Comparison of ENCODE assay signal across 9 mouse cellular contexts in genomic region chr8:70742981-70743655, GRCm38 (mm10). TPM values are rescaled to one million over a fixed set of nuclear protein-coding genes. Genes with fewer than 3 reads are reported as not detected.
DNase-seq lines count a peak whose midpoint lies in the region; ATAC-seq and TF ChIP-seq lines count a peak whose summit lies in the region.
"Had no signal": no experiment of that assay in that cellular context is flagged by ENCODE, and none has a peak within 500 bp of the region (broad histone marks: within the 10 kb centered on the region; RNA-seq: fewer than 3 reads in every experiment).

No protein-coding gene starts in this region.

- intact Hi-C loops in heart, adult 2 months (cut with DNase I): no loop called here

- TF ChIP-seq EP300 in heart, adult 2 months (IDR thresholded peaks at IDR 0.05; ENCODE audit: insufficient read depth, low read depth, low read length): no peak; the same call in none of the 2 replicates

- peaks cover 11% of the 10 kb centered on the region for H3K4me1 ChIP-seq in heart, adult 2 months (ENCODE audit: control insufficient read depth, insufficient read depth, low read length)
- H3K4me1 ChIP-seq in hindbrain, embryonic 10.5 days (replicated peaks): peaks cover 23% of the 10 kb centered on the region
- H3K4me1 ChIP-seq in liver, adult 2 months (ENCODE audit: control insufficient read depth, insufficient read depth, low read length): peaks cover 3% of the 10 kb centered on the region; the same call in 1 of the 2 replicates
- peaks cover 7% of the 10 kb centered on the region; the same call in 1 of the 2 replicates for H3K4me1 ChIP-seq in cerebellum, adult 2 months (ENCODE audit: control insufficient read depth, insufficient read depth, low read length)

- H3K27me3 ChIP-seq in heart, adult 2 months (ENCODE audit: control insufficient read depth, insufficient read depth, low read length): no peaks in the 10 kb centered on the region
- peaks cover 84% of the 10 kb centered on the region for H3K27me3 ChIP-seq in hindbrain, embryonic 10.5 days (ENCODE audit: insufficient read depth, poor library complexity, severe bottlenecking)
- H3K27me3 ChIP-seq in liver, adult 2 months (ENCODE audit: control insufficient read depth, insufficient read depth, low read length): no peaks in the 10 kb centered on the region
- H3K27me3 ChIP-seq in cerebellum, adult 2 months (ENCODE audit: control insufficient read depth, insufficient read depth, low read length): no peaks in the 10 kb centered on the region

- no peak for ATAC-seq in monocyte, adult 5-6 weeks (replicated peaks; ENCODE audit: insufficient number of reproducible peaks, low FRiP score, low TSS enrichment, poor library complexity, severe bottlenecking)

- peak; percentile 60 to 68 for DNase-seq in heart, adult 2 months
- DNase-seq in heart, adult 8-10 months (ENCODE audit: low spot score): no peak
- DNase-seq in embryo, embryonic 10 days (ENCODE audit: low spot score): peak; percentile 32
- peak; percentile 43 for DNase-seq in hindbrain, embryonic 10.5 days (ENCODE audit: low spot score)
- no peak for DNase-seq in liver, adult 2 months (ENCODE audit: extremely low read depth, low read depth, low spot score)
- no peak for DNase-seq in right cerebral cortex, postnatal 36 days (ENCODE audit: low spot score in 2 of 2)
- DNase-seq in cerebellum, adult 2 months: no peak

- peak; percentile 71 for TF ChIP-seq POLR2A in heart, adult 2 months (IDR thresholded peaks at IDR 0.05; ENCODE audit: insufficient read depth, low read depth, low read length)
- no peak for TF ChIP-seq POLR2A in liver, adult 2 months (IDR thresholded peaks at IDR 0.05; ENCODE audit: extremely low read depth, insufficient read depth, low read length)
- no peak for TF ChIP-seq POLR2A in cerebellum, adult 2 months (IDR thresholded peaks at IDR 0.05; ENCODE audit: borderline replicate concordance, insufficient read depth, low read length)

- H3K36me3 ChIP-seq in heart, adult 2 months (ENCODE audit: control insufficient read depth, insufficient read depth, low read length): no peaks in the 10 kb centered on the region
- no peaks in the 10 kb centered on the region for H3K36me3 ChIP-seq in hindbrain, embryonic 10.5 days
- H3K36me3 ChIP-seq in liver, adult 2 months (ENCODE audit: control insufficient read depth, insufficient read depth, low read length): no peaks in the 10 kb centered on the region

- no peak for TF ChIP-seq CTCF in heart, adult 2 months (IDR thresholded peaks at IDR 0.05)
- TF ChIP-seq CTCF in liver, adult 2 months (IDR thresholded peaks at IDR 0.05; ENCODE audit: low read depth, low read length): no peak
- no peak for TF ChIP-seq CTCF in cerebellum, adult 2 months (IDR thresholded peaks at IDR 0.05; ENCODE audit: borderline replicate concordance, insufficient read depth, low read depth, low read length)

- H3K4me3 ChIP-seq in heart, adult 2 months: peak overlapping the region; percentile 57
- H3K4me3 ChIP-seq in hindbrain, embryonic 10.5 days: peak overlapping the region; percentile 49
- H3K4me3 ChIP-seq in liver, adult 2 months (ENCODE audit: insufficient read depth, low read depth, low read length): peak overlapping the region; percentile 44; the same call in 1 of the 2 replicates
- no peak overlapping the region for H3K4me3 ChIP-seq in cerebellum, adult 2 months (replicated peaks; ENCODE audit: insufficient read depth, low read depth, low read length)

- peak overlapping the region; percentile 68 for H3K9ac ChIP-seq in heart, adult 2 months (ENCODE audit: low read depth, low read length)
- peak overlapping the region; percentile 61 for H3K9ac ChIP-seq in liver, adult 2 months (ENCODE audit: low read depth, low read length)

- H3K9me3 ChIP-seq in hindbrain, embryonic 10.5 days: no peaks in the 10 kb centered on the region

- peak overlapping the region; percentile 87 for H3K27ac ChIP-seq in heart, adult 2 months
- peak overlapping the region; percentile 80 for H3K27ac ChIP-seq in hindbrain, embryonic 10.5 days
- H3K27ac ChIP-seq in liver, adult 2 months (replicated peaks; ENCODE audit: insufficient read depth, low read depth, low read length): peak overlapping the region; percentile 56; the same call in 1 of the 2 replicates
- no peak overlapping the region for H3K27ac ChIP-seq in cerebellum, adult 2 months (ENCODE audit: insufficient read depth, low read length)

- 21% methylated on average over 38 of the region's 38 CpGs for WGBS in heart, adult 2 months
- WGBS in hindbrain, embryonic 10.5 days: 2% methylated on average over 38 of the region's 38 CpGs
- 63% methylated on average over 38 of the region's 38 CpGs for WGBS in liver, adult 2 months
- WGBS in cerebellum, adult 2 months: 22% methylated on average over 38 of the region's 38 CpGs

- no peaks in the 10 kb centered on the region for H3K79me2 ChIP-seq in heart, adult 2 months (replicated peaks; ENCODE audit: control insufficient read depth, insufficient read depth, low read length)
- no peaks in the 10 kb centered on the region for H3K79me2 ChIP-seq in liver, adult 2 months (ENCODE audit: control insufficient read depth, insufficient read depth, low read length)

RNA-seq across cellular contexts. Expression of gene Rab3a, which starts 11.4 kb away (rescaled TPM):
- total RNA-seq in heart, adult 2 months (2021): 10 to 100 TPM; 46.5 to 48.0 TPM
- 89.1 and 117 TPM in 2 replicates for polyA plus RNA-seq in heart, adult 2 months (2012; rRNA removed)
- 10 to 100 TPM; 46.3 to 60.7 (median 50.6) TPM for total RNA-seq in heart, adult 8-10 months (2022)
- polyA plus RNA-seq in hindbrain, embryonic 10.5 days (2016; fragmentation: Nextera tagmentation; extraction: Ambion mirVana): 24.8 and 70.3 TPM in 2 replicates
- 2.7 and 4.1 TPM in 2 replicates for total RNA-seq in liver, adult 2 months (2014; rRNA removed)
- 10.4 and 11.9 TPM in 2 replicates for polyA plus RNA-seq in liver, adult 2 months (2012; rRNA removed)
- 0.85 to 5.4 TPM (median 2.5 TPM) in 3 replicates for total RNA-seq in monocyte, adult 5-6 weeks (2017)
- polyA plus RNA-seq in cerebellum, adult 2 months (2012; rRNA removed): 1,156 and 1,176 TPM in 2 replicates

RNA-seq across cellular contexts. Expression of gene Mpv17l2, which starts 17.6 kb away (rescaled TPM):
- total RNA-seq in heart, adult 2 months (2021): 10 to 100 TPM; 21.7 to 29.1 TPM
- 30.0 and 32.2 TPM in 2 replicates for polyA plus RNA-seq in heart, adult 2 months (2012; rRNA removed)
- 10 to 100 TPM; 23.2 to 32.5 (median 27.7) TPM for total RNA-seq in heart, adult 8-10 months (2022)
- polyA plus RNA-seq in hindbrain, embryonic 10.5 days (2016; fragmentation: Nextera tagmentation; extraction: Ambion mirVana): 35.0 and 40.6 TPM in 2 replicates
- 13.7 and 20.9 TPM in 2 replicates for total RNA-seq in liver, adult 2 months (2014; rRNA removed)
- 33.9 and 39.3 TPM in 2 replicates for polyA plus RNA-seq in liver, adult 2 months (2012; rRNA removed)
- 2.0 to 11.3 TPM (median 4.8 TPM) in 3 replicates for total RNA-seq in monocyte, adult 5-6 weeks (2017)
- 81.1 and 83.4 TPM in 2 replicates for polyA plus RNA-seq in cerebellum, adult 2 months (2012; rRNA removed)

RNA-seq across cellular contexts. Expression of gene Pde4c, which starts 19.6 kb away (rescaled TPM):
- total RNA-seq in heart, adult 2 months (2021): 1 to 10 TPM; 2.3 to 2.7 TPM
- polyA plus RNA-seq in heart, adult 2 months (2012; rRNA removed): 10.8 and 11.0 TPM in 2 replicates
- total RNA-seq in heart, adult 8-10 months (2022): 1 to 10 TPM; 1.8 to 3.7 (median 2.4) TPM
- 0.63 and 0.69 TPM in 2 replicates for polyA plus RNA-seq in hindbrain, embryonic 10.5 days (2016; fragmentation: Nextera tagmentation; extraction: Ambion mirVana)
- total RNA-seq in liver, adult 2 months (2014; rRNA removed): 10.6 and 16.3 TPM in 2 replicates
- 26.5 and 28.0 TPM in 2 replicates for polyA plus RNA-seq in liver, adult 2 months (2012; rRNA removed)
- 0.10 to 0.19 TPM in 2 of 3 replicates, not detected in the other for total RNA-seq in monocyte, adult 5-6 weeks (2017)
- 2.5 and 3.0 TPM in 2 replicates for polyA plus RNA-seq in cerebellum, adult 2 months (2012; rRNA removed)

RNA-seq across cellular contexts. Expression of gene Gm3336, which starts 24.8 kb away (rescaled TPM):
- total RNA-seq in heart, adult 2 months (2021): not detected
- polyA plus RNA-seq in heart, adult 2 months (2012; rRNA removed): not detected in 2 replicates
- total RNA-seq in heart, adult 8-10 months (2022): not detected
- polyA plus RNA-seq in hindbrain, embryonic 10.5 days (2016; fragmentation: Nextera tagmentation; extraction: Ambion mirVana): not detected in 2 replicates
- total RNA-seq in liver, adult 2 months (2014; rRNA removed): 0.28 and 0.54 TPM in 2 replicates
- 0.11 and 1.0 TPM in 2 replicates for polyA plus RNA-seq in liver, adult 2 months (2012; rRNA removed)
- not detected in 3 replicates for total RNA-seq in monocyte, adult 5-6 weeks (2017)
- polyA plus RNA-seq in cerebellum, adult 2 months (2012; rRNA removed): 0.13 TPM in 1 of 2 replicates, not detected in the other
- total RNA-seq: gastrocnemius, postnatal 36 days had no signal

RNA-seq across cellular contexts. Expression of gene Pik3r2, which starts 33.4 kb away (rescaled TPM):
- total RNA-seq in heart, adult 2 months (2021): 10 to 100 TPM; 22.0 to 22.4 TPM
- 34.3 and 45.5 TPM in 2 replicates for polyA plus RNA-seq in heart, adult 2 months (2012; rRNA removed)
- 10 to 100 TPM; 19.3 to 24.1 (median 22.2) TPM for total RNA-seq in heart, adult 8-10 months (2022)
- polyA plus RNA-seq in hindbrain, embryonic 10.5 days (2016; fragmentation: Nextera tagmentation; extraction: Ambion mirVana): 73.4 and 82.1 TPM in 2 replicates
- total RNA-seq in liver, adult 2 months (2014; rRNA removed): 7.7 and 10.9 TPM in 2 replicates
- 38.2 and 53.9 TPM in 2 replicates for polyA plus RNA-seq in liver, adult 2 months (2012; rRNA removed)
- 5.5 to 12.7 TPM (median 10.3 TPM) in 3 replicates for total RNA-seq in monocyte, adult 5-6 weeks (2017)
- 150 and 158 TPM in 2 replicates for polyA plus RNA-seq in cerebellum, adult 2 months (2012; rRNA removed)

Comparison
In these comparisons a context has a peak if more than half of its experiments do, and no peak if none do; other contexts are left out.
1. DNase-seq: peak in heart, adult 2 months (2 of 2), embryo, embryonic 10 days (single experiment) and hindbrain, embryonic 10.5 days (single experiment); none in heart, adult 8-10 months (single experiment), liver, adult 2 months (single experiment), right cerebral cortex, postnatal 36 days (0 of 2) and cerebellum, adult 2 months (0 of 2).